Mouse (Mus musculus): ENCODE results near the gene Vtcn1. TPM values are rescaled to one million over a fixed set of nuclear protein-coding genes. Genes with fewer than 3 reads are reported as not detected.

The Vtcn1 gene
- polyA plus RNA-seq (2015; fragmentation: Nextera tagmentation; extraction: Ambion mirVana), result not detected in 2 replicates

GRCm38 (mm10) chr3:100825225-100825965, at the start of gene Vtcn1:
Gene Vtcn1 (plus strand): TSS chr3:100825459.
- Histone ChIP-seq H3K27me3 (ENCODE audit: control insufficient read depth, insufficient read depth, low read depth, low read length) (no peaks in the 10 kb centered on the region), H3K4me3 (ENCODE audit: low read depth, low read length) (no peak within 1 kb of the TSS), H3K36me3 (ENCODE audit: control insufficient read depth, insufficient read depth, low read length) (no peaks in the 10 kb centered on the region), H3K27ac (ENCODE audit: low read length) (no peak within 1 kb of the TSS), H3K4me1 (ENCODE audit: control insufficient read depth, insufficient read depth, low read length) (no peaks in the 10 kb centered on the region), H3K9ac (ENCODE audit: low read depth, low read length) (no peak within 1 kb of the TSS), H3K4me2 (ENCODE audit: low read length) (no peak within 1 kb of the TSS), H3K9me3 (replicated peaks; ENCODE audit: control insufficient read depth, low read length, poor library complexity, severe bottlenecking) (no peaks in the 10 kb centered on the region)
- 64% methylated on average over 6 of the region's 6 CpGs for WGBS
- no peak for ATAC-seq

DNA sequence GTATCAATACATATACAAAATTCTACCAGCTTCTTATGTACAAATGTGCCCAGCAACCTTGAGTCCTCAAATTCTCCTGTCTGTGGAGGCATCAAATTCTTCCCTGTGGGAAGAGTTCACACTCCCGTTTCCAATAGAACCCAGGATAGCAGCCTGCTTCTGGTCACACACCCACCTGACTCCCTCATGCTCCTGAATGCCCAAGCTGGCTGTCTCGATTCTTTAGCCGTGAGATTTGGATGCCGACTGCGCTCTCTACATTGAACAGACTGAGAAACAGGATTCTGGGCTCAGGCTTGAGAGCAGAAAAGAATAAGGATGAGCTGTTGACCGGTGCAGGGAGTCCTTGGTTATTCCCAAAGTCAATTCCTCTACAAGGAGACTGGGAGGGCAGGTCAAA, 48.3 kb upstream of the Vtcn1 start:
- Histone ChIP-seq H3K27me3 (ENCODE audit: control insufficient read depth, insufficient read depth, low read depth, low read length) (no peaks in the 10 kb centered on the region), H3K36me3 (ENCODE audit: control insufficient read depth, insufficient read depth, low read length) (no peaks in the 10 kb centered on the region), H3K9me3 (replicated peaks; ENCODE audit: control insufficient read depth, low read length, poor library complexity, severe bottlenecking) (no peaks in the 10 kb centered on the region), H3K4me1 (ENCODE audit: control insufficient read depth, insufficient read depth, low read length) (no peaks in the 10 kb centered on the region), H3K9ac (ENCODE audit: low read depth, low read length) (no peak overlapping the region), H3K4me3 (ENCODE audit: low read depth, low read length) (no peak overlapping the region), H3K27ac (ENCODE audit: low read length) (no peak overlapping the region), H3K4me2 (ENCODE audit: low read length) (no peak overlapping the region)
- ATAC-seq, result no peak
- 82% methylated on average over 6 of the region's 6 CpGs for WGBS

- Histone ChIP-seq H3K9me3 (replicated peaks; ENCODE audit: control insufficient read depth, low read length, poor library complexity, severe bottlenecking) (no peaks in the 10 kb centered on the region), H3K27me3 (ENCODE audit: control insufficient read depth, insufficient read depth, low read depth, low read length) (no peaks in the 10 kb centered on the region), H3K36me3 (ENCODE audit: control insufficient read depth, insufficient read depth, low read length) (no peaks in the 10 kb centered on the region), H3K4me2 (ENCODE audit: low read length) (no peak overlapping the region), H3K9ac (ENCODE audit: low read depth, low read length) (no peak overlapping the region), H3K4me3 (ENCODE audit: low read depth, low read length) (no peak overlapping the region), H3K27ac (ENCODE audit: low read length) (no peak overlapping the region), H3K4me1 (ENCODE audit: control insufficient read depth, insufficient read depth, low read length) (no peaks in the 10 kb centered on the region)
- WGBS, result 26% methylated on average over 4 of the region's 4 CpGs
- no peak for ATAC-seq
Measured at GRCm38 (mm10) chr3:100777568-100777967, 47.7 kb upstream of the Vtcn1 start.

GRCm38 (mm10) chr3:100786076-100786475, 39.2 kb upstream of the Vtcn1 start:
- H3K36me3 ChIP-seq (ENCODE audit: control insufficient read depth, insufficient read depth, low read length), result no peaks in the 10 kb centered on the region
- no peak for ATAC-seq
- no peak overlapping the region for H3K9ac ChIP-seq (ENCODE audit: low read depth, low read length)
- no peak overlapping the region for H3K4me2 ChIP-seq (ENCODE audit: low read length)
- no peak overlapping the region for H3K4me3 ChIP-seq (ENCODE audit: low read depth, low read length)
- no peaks in the 10 kb centered on the region for H3K27me3 ChIP-seq (ENCODE audit: control insufficient read depth, insufficient read depth, low read depth, low read length)
- 76% methylated on average over 2 of the region's 2 CpGs for WGBS
- H3K9me3 ChIP-seq (replicated peaks; ENCODE audit: control insufficient read depth, low read length, poor library complexity, severe bottlenecking), result no peaks in the 10 kb centered on the region
- no peak overlapping the region for H3K27ac ChIP-seq (ENCODE audit: low read length)
- no peaks in the 10 kb centered on the region for H3K4me1 ChIP-seq (ENCODE audit: control insufficient read depth, insufficient read depth, low read length)

- H3K9me3 ChIP-seq (replicated peaks; ENCODE audit: control insufficient read depth, low read length, poor library complexity, severe bottlenecking), result no peaks in the 10 kb centered on the region
- H3K4me3 ChIP-seq (ENCODE audit: low read depth, low read length), result no peak overlapping the region
- H3K4me2 ChIP-seq (ENCODE audit: low read length), result no peak overlapping the region
- no peaks in the 10 kb centered on the region for H3K27me3 ChIP-seq (ENCODE audit: control insufficient read depth, insufficient read depth, low read depth, low read length)
- no peaks in the 10 kb centered on the region for H3K4me1 ChIP-seq (ENCODE audit: control insufficient read depth, insufficient read depth, low read length)
- WGBS, result 91% methylated on average over 3 of the region's 3 CpGs
- no peak for ATAC-seq
- H3K9ac ChIP-seq (ENCODE audit: low read depth, low read length), result no peak overlapping the region
- H3K27ac ChIP-seq (ENCODE audit: low read length), result no peak overlapping the region
- no peaks in the 10 kb centered on the region for H3K36me3 ChIP-seq (ENCODE audit: control insufficient read depth, insufficient read depth, low read length)
Measured at GRCm38 (mm10) chr3:100791670-100792069, 33.6 kb upstream of the Vtcn1 start.

DNA sequence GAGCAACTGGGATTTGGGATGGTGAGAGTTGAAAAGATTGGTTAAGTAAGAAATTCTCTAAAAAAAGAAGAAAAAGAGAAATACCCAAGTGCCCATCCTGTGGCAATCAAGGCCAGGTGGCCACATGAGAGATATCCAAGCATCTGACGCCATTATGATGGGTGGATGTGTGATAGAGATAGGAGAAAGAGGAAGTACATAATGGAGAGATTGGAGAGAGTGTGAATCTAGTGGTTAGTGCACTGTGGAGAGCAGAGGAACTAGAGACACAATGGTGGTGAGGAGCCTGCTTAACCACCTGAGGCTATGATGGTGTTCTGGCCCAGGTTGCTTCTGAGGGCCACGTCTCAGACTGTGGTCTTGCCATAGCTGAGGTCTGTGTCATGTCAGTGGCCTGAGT, 31.9 kb upstream of the Vtcn1 start:
- Histone ChIP-seq H3K4me2 (ENCODE audit: low read length) (no peak overlapping the region), H3K9me3 (replicated peaks; ENCODE audit: control insufficient read depth, low read length, poor library complexity, severe bottlenecking) (no peaks in the 10 kb centered on the region), H3K4me1 (ENCODE audit: control insufficient read depth, insufficient read depth, low read length) (no peaks in the 10 kb centered on the region), H3K9ac (ENCODE audit: low read depth, low read length) (no peak overlapping the region), H3K27ac (ENCODE audit: low read length) (no peak overlapping the region), H3K36me3 (ENCODE audit: control insufficient read depth, insufficient read depth, low read length) (no peaks in the 10 kb centered on the region), H3K4me3 (ENCODE audit: low read depth, low read length) (no peak overlapping the region), H3K27me3 (ENCODE audit: control insufficient read depth, insufficient read depth, low read depth, low read length) (no peaks in the 10 kb centered on the region)
- ATAC-seq, result no peak
- 85% methylated on average over 2 of the region's 2 CpGs for WGBS

GRCm38 (mm10) chr3:100796571-100796970, 28.7 kb upstream of the Vtcn1 start:
- WGBS, result 69% methylated on average over 4 of the region's 4 CpGs
- H3K4me3 ChIP-seq (ENCODE audit: low read depth, low read length), result no peak overlapping the region
- H3K27ac ChIP-seq (ENCODE audit: low read length), result no peak overlapping the region
- H3K9ac ChIP-seq (ENCODE audit: low read depth, low read length), result no peak overlapping the region
- H3K36me3 ChIP-seq (ENCODE audit: control insufficient read depth, insufficient read depth, low read length), result no peaks in the 10 kb centered on the region
- H3K9me3 ChIP-seq (replicated peaks; ENCODE audit: control insufficient read depth, low read length, poor library complexity, severe bottlenecking), result no peaks in the 10 kb centered on the region
- no peaks in the 10 kb centered on the region for H3K4me1 ChIP-seq (ENCODE audit: control insufficient read depth, insufficient read depth, low read length)
- no peak for ATAC-seq
- no peaks in the 10 kb centered on the region for H3K27me3 ChIP-seq (ENCODE audit: control insufficient read depth, insufficient read depth, low read depth, low read length)
- H3K4me2 ChIP-seq (ENCODE audit: low read length), result no peak overlapping the region

DNA sequence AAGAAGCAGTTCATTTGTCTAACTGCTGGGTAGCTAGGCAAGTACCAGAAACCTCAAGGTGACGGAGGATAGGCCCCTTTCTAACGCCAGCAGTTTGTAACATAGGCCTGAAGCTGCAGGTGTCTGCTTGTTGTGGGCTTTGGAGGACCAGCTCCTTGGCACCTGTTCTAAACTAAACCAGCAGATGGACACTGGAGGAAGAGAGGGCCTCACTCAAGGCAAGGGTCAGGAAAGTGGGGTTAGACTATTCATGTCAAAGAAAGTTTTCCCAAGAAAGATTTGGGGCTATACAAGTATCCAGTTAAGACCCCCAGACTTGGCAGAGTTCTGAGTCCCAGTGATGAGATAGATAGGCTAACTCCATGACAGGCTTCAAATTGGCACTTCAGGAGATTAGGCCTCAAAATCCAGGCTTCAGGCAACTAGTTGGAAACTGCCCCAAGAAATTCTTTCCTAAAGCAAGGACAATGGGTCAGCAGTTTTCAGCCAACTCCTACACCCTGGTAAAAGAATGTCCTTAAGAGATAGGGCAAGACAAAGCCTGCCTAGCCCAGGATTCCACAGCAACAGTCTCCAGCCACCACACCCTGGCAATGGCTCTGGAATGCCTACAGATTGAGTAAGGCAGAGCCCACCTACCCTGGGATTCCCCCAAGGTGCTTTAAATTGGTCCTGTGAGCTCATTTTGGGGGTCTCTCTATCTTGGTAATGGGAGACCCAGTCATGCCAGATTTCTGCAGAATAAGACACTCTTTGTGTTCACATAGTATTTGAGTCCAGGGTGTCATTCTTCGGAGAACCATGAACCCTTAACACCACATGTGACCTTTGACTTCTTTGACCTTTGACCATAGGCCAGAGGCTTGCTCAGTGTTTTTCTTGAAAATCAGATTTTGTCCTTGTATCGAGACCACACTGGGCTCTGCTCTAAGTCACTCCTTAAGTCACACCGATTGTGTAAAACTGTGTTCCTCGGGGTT, 27.8 kb upstream of the Vtcn1 start:
- no peak overlapping the region for H3K4me3 ChIP-seq (ENCODE audit: low read depth, low read length)
- no peak overlapping the region for H3K4me2 ChIP-seq (ENCODE audit: low read length)
- no peak overlapping the region for H3K9ac ChIP-seq (ENCODE audit: low read depth, low read length)
- H3K9me3 ChIP-seq (replicated peaks; ENCODE audit: control insufficient read depth, low read length, poor library complexity, severe bottlenecking), result no peaks in the 10 kb centered on the region
- H3K27ac ChIP-seq (ENCODE audit: low read length), result no peak overlapping the region
- no peaks in the 10 kb centered on the region for H3K36me3 ChIP-seq (ENCODE audit: control insufficient read depth, insufficient read depth, low read length)
- no peaks in the 10 kb centered on the region for H3K4me1 ChIP-seq (ENCODE audit: control insufficient read depth, insufficient read depth, low read length)
- no peak for ATAC-seq
- 83% methylated on average over 6 of the region's 6 CpGs for WGBS
- H3K27me3 ChIP-seq (ENCODE audit: control insufficient read depth, insufficient read depth, low read depth, low read length), result no peaks in the 10 kb centered on the region

- no peak for ATAC-seq
- Histone ChIP-seq H3K9me3 (replicated peaks; ENCODE audit: control insufficient read depth, low read length, poor library complexity, severe bottlenecking) (no peaks in the 10 kb centered on the region), H3K4me2 (ENCODE audit: low read length) (no peak overlapping the region), H3K4me1 (ENCODE audit: control insufficient read depth, insufficient read depth, low read length) (no peaks in the 10 kb centered on the region), H3K27me3 (ENCODE audit: control insufficient read depth, insufficient read depth, low read depth, low read length) (no peaks in the 10 kb centered on the region), H3K27ac (ENCODE audit: low read length) (no peak overlapping the region), H3K4me3 (ENCODE audit: low read depth, low read length) (no peak overlapping the region), H3K9ac (ENCODE audit: low read depth, low read length) (no peak overlapping the region), H3K36me3 (ENCODE audit: control insufficient read depth, insufficient read depth, low read length) (no peaks in the 10 kb centered on the region)
- WGBS, result 95% methylated on average over 3 of the region's 3 CpGs
Measured at GRCm38 (mm10) chr3:100798872-100799422, 26.3 kb upstream of the Vtcn1 start.

Data from midbrain, embryonic 16.5 days (tissue).